Mouse (Mus musculus) common myeloid progenitor, adult 5-6 weeks (primary cell): ENCODE measurements at regions not wholly inside any gene's neighbourhood (a gene's known extent, or its start where the extent isn't known, plus 50 kb on each side); places are given as distances from the start of the nearest gene placed in this dataset.
A peak's percentile ranks its signal among the peaks of the same experiment; 100 is the strongest.

Experiments used
- ATAC-seq: replicated peaks from 2 replicates; pipeline ENCODE4 v1.8.0; 2016; ENCODE audit warnings: low read depth, mild to moderate bottlenecking, moderate TSS enrichment, inconsistent platforms; ENCODE audit not compliant: poor library complexity, severe bottlenecking

- ATAC-seq = 0 out of 2 replicates have a peak, but pooled peaks have one; percentile 32
These were observed 206.1 kb upstream of the Bmper start for GRCm38 (mm10) chr9:23016733-23017132.

DNA sequence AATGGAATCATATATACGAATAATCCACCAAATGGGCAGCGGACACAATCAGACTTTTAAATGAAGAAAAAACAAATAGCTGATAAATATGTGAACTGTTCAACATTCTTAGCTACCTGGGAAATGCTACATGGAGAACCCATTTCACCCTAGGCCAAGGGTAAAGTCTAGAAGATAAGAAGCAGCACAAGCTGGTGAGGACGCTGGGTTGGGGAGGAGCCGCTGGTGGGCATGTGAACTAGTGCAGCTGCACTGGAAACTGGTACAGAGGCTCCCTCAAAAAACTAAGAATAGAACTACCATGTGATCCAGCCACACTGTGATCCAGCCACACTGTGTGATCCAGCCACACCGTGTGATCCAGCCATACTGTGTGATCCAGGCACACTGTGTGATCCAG lies 198.8 kb upstream of the Bmper start:
- no peak for ATAC-seq

DNA sequence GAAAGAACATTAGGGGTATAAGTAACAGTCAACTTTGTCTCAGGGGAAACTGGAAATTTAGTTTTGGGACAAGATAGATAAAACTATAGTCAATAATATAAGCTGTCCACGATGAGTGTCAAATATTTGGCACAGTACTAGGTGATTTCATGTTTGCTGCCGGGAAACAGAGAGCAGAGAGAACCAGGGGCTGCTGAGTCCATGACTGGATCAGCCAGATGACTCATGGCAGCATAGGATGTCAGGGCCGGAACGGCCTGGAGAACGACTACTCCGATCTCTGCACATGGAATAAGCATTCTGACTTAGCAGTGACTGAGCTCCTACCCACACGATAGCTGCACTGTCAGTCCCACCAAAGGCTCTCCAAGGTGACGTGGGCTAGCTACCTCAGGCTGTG lies 197.6 kb upstream of the Bmper start:
- no peak for ATAC-seq

DNA sequence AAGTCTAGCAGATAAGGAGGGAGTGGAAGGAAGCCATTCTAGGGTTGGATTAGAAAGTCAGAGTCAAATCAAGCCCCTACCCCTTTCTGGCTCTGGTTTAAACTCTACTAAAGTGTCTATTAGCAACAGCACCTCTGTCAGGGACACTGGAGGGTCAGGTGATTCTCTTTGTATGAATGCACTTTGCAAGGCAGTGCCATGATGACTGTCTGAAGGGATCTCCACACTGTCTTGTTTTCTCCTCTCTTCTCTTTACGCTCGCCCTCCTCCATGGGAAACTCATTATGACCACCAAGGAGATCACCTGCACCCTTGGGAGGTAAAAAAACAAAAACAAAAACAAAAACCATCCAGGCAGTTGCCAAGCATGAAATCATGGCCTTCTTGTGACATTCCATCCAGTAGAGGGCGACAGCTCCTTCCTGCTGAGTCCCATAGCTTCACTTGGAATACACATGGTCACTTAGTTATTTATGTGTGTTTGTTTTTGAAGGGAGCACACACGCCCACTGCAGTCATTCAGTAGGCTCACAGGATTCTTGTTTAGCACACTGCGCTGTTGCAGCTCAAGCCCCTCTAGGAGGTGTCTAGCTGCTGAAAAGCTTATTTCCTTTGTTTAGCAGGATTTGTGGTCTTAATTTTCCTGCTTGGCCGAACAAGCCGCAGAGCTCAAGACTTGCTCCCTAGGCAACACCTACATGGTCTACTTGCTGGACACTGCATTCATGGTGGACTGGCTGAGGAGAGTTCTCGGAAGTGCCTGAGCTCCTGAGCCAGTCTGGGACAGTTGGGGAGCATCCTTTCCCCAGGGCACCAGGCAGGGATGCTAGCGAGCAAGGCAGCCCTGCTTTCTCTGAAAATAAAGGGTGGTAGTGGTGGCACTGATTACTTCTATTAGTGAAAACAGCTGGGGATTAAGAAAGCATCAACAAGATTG lies 195.2 kb upstream of the Bmper start:
- peak; percentile 80 for ATAC-seq

GRCm38 (mm10) chr9:23029421-23029820 lies 193.5 kb upstream of the Bmper start:
- ATAC-seq = no peak

GRCm38 (mm10) chr9:23030138-23030537 lies 192.7 kb upstream of the Bmper start:
- peak; percentile 31; the same call in 1 of the 2 replicates for ATAC-seq

DNA sequence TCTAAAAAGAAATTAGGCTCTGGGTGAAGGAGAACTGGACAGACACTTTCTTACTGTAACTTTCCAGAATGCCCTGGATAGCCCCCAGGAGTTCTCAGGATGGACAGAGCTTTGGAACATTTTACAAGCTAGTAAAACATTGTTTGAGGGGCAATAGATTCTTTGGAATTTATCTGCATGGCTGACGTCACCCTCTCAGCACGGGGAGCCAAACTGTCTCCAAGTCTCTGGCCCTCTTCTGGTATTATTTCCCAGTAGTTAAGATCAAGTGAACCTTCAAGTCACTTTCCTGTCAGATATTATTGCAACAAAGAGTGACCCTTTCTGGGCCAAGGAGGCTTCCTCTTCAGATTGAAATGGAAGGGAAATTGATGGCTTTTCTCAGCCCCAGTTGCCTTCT lies 192.3 kb upstream of the Bmper start:
- no peak for ATAC-seq

DNA sequence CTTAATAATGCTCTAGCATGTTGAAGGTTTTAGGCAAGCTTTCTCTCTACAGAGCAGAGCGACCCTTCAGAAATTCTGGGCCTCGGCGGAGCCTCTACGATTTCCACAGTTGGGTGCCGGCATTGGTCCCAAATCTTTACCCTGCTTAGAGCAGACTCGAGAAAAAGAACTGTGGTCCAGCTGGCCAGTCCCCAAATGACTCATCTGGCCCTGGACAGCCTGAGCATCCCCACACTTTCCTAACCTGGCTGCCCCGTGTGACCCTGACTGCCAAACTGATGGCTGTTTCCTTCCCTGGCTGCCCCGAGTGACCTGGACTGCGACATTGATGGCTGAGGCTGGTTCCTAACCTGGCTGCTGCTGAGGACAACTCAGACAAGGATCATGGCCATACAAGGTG lies 191.0 kb upstream of the Bmper start:
- ATAC-seq = no peak

DNA sequence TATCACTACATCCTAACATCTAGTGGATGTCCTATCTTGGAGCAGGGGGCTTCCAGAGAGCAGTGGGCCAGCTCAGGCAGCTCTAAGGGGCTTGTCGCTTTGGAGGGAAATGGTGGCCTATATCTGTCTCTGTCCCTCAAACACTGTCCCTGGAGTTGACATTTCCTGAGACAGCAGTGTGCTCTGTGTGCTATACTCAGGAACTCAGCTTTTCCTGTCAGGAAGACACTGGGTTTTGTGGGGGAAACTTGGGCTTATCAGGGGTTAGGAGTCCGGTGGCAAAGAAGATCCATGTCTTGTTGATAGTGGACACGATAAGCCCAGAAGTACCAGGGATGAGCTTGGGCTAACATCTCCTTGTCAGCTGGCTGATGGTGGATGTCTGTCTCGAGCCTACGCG lies 187.6 kb upstream of the Bmper start:
- peak; percentile 36 for ATAC-seq

- ATAC-seq = peak; percentile 36
These were observed 186.8 kb upstream of the Bmper start for GRCm38 (mm10) chr9:23035901-23036610.

DNA sequence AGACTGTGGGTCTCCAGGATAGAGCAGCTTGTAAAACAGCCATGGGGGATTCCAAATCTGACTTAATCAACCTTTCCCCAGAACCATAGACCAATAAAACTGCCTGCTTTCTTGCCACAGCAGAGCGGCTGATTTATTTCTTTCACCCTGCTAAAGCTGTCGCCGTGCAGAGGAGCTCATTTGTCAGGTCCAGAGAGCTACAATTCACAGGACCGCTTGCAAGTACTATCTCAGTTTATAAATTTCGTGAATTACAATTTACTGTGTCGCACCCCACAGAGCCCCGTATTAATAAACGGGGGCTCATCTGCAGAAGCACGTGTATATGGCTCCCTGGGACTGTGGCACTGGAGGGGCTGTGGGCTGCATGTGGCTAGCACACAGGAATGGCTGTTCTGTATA lies 185.4 kb upstream of the Bmper start:
- no peak for ATAC-seq

DNA sequence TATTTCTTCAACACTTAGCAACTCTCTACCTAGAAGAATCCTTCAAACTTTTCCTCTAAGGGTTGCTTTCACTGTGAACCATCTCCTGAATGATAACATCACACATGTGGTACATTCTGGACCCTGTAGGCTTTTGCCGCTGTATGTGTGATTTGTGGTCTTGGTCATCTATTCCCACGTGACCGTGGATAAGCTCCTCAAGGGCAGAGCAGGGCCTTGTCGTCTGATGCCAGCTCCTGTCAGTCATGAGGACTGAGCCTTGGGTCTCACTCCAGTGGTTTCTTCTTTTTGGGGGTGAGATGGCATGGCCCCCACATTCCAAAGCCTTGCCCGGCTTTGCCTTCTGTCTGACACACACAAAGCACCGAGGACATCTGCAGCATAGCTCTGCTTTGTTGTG lies 183.3 kb upstream of the Bmper start:
- no peak for ATAC-seq

DNA sequence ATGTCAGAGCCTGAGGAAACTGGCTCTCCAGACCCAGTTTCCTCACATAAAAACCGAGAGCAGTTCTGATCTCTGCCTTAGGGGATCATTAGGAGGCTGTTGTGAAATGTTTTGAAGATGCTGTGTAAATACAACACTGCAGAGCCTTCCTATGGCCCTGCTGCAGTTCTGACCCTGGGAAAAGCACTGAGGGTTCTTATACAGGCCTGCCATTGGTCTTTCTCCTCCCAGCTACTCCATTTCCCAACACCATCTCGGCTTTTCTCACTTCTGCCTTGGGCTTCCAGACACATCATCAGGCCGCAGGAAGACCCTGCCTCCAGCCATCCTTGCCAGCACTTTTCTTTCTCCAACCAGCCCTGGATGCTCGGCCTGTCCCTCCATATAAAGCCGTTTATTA lies 181.9 kb upstream of the Bmper start:
- no peak for ATAC-seq

GRCm38 (mm10) chr9:23041537-23042472 lies 181.1 kb upstream of the Bmper start:
- no peak for ATAC-seq

- no peak for ATAC-seq
These were observed 179.9 kb upstream of the Bmper start for GRCm38 (mm10) chr9:23043006-23043405.

- no peak for ATAC-seq
These were observed 177.4 kb upstream of the Bmper start for GRCm38 (mm10) chr9:23045486-23045885.

- no peak for ATAC-seq
These were observed 172.1 kb upstream of the Bmper start for GRCm38 (mm10) chr9:23050751-23051150.

- no peak for ATAC-seq
These were observed 163.3 kb upstream of the Bmper start for GRCm38 (mm10) chr9:23059526-23059925.

DNA sequence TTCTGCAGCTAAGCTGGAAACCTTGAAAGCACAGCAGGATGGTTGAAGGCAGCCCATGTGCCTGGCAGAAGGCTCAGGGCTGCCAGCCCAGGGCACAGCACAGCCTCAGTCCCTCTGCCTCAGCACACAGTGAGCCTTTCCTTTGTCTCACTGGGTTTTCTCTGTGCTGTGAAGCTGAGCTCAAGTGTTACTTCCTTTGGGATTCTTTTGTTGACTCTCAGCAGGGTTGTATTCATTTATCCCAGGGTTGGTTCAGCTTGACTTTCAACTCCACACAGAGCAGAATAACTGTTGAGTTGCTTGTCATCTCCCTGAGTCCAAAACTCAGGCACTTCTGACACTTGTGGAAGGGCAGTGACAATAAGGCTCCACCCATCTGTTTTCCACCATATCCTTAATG lies 162.3 kb upstream of the Bmper start:
- ATAC-seq = no peak

- no peak for ATAC-seq
These were observed 161.5 kb upstream of the Bmper start for GRCm38 (mm10) chr9:23061179-23061929.
